Comparison of ENCODE assay signal across 12 mouse cellular contexts in the genomic region with DNA sequence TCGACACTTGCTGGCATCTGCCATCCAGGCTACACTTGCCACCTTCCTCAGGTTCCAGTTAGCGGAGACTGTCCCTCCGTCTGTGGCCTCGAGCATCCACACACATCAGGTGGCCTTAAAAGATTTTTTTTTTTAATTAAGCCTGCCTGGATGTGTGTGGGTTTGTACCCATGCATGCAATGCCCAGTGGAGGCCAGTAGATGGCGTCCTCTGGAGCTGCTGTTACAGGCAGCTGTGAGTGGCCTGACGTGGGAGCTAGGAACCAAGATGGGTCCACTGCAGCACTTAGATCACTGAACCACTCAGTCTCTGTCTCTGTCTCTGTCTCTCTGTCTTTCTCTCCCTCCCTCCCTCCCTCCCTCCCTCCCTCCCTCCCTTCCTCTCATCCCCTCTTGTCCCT. TPM values are rescaled to one million over a fixed set of nuclear protein-coding genes. Genes with fewer than 3 reads are reported as not detected.
DNase-seq lines count a peak whose midpoint lies in the region; ATAC-seq and TF ChIP-seq lines count a peak whose summit lies in the region.
"Had no signal": no experiment of that assay in that cellular context is flagged by ENCODE, and none has a peak within 500 bp of the region (broad histone marks: within the 10 kb centered on the region; RNA-seq: fewer than 3 reads in every experiment).

No protein-coding gene starts in this region.

- TF ChIP-seq POLR2A in myocyte (IDR thresholded peaks at IDR 0.05; ENCODE audit: insufficient read length, low read depth) = no peak

- peak; percentile 62 for TF ChIP-seq CTCF in liver, embryonic 14.5 days (IDR thresholded peaks at IDR 0.05; ENCODE audit: low read depth)

- no peak overlapping the region for H3K27ac ChIP-seq in liver, embryonic 14.5 days
- no peak overlapping the region for H3K27ac ChIP-seq in liver, embryonic 11.5 days (ENCODE audit: low read depth, low read length)
- H3K27ac ChIP-seq: heart, embryonic 15.5 days; lung, embryonic 15.5 days had no signal

- H3K9ac ChIP-seq in liver, embryonic 14.5 days (replicated peaks) = no peak overlapping the region
- H3K9ac ChIP-seq in liver, embryonic 11.5 days (ENCODE audit: low read depth, low read length) = no peak overlapping the region
- H3K9ac ChIP-seq: heart, embryonic 15.5 days; lung, embryonic 15.5 days had no signal

- 54% methylated on average over 6 of the region's 6 CpGs for WGBS in liver, embryonic 14.5 days (ENCODE audit: insufficient replicate concordance)
- 66% methylated on average over 6 of the region's 6 CpGs for WGBS in liver, embryonic 11.5 days

- no peak overlapping the region for H3ac ChIP-seq in myocyte (ENCODE audit: control insufficient read depth, insufficient read length)

- H3K4me2 ChIP-seq in liver, embryonic 14.5 days (ENCODE audit: low read depth) = no peak overlapping the region
- H3K4me2 ChIP-seq in liver, embryonic 11.5 days = no peak overlapping the region
- H3K4me2 ChIP-seq in myocyte (ENCODE audit: low read depth) = no peak overlapping the region
- H3K4me2 ChIP-seq: heart, embryonic 15.5 days; lung, embryonic 15.5 days had no signal

- no peaks in the 10 kb centered on the region for H3K9me3 ChIP-seq in liver, embryonic 14.5 days (ENCODE audit: control insufficient read depth, low read length)
- H3K9me3 ChIP-seq in liver, embryonic 11.5 days (ENCODE audit: control insufficient read depth, low read length) = no peaks in the 10 kb centered on the region
- H3K9me3 ChIP-seq: heart, embryonic 15.5 days; lung, embryonic 15.5 days had no signal

- no peaks in the 10 kb centered on the region for H3K27me3 ChIP-seq in liver, embryonic 14.5 days (ENCODE audit: control insufficient read depth, insufficient read depth, low read length)
- H3K27me3 ChIP-seq in liver, embryonic 11.5 days (replicated peaks; ENCODE audit: control insufficient read depth, insufficient read depth, low read length) = no peaks in the 10 kb centered on the region
- H3K27me3 ChIP-seq in myocyte (ENCODE audit: control insufficient read depth, insufficient read depth, insufficient read length) = no peaks in the 10 kb centered on the region
- H3K27me3 ChIP-seq: heart, embryonic 15.5 days; lung, embryonic 15.5 days had no signal

- H3K4me3 ChIP-seq in liver, embryonic 14.5 days (ENCODE audit: insufficient read depth in 1 of 2, low read depth in 2 of 2, low read length in 2 of 2) = no peak overlapping the region
- no peak overlapping the region for H3K4me3 ChIP-seq in liver, embryonic 11.5 days (ENCODE audit: low read depth, low read length)
- no peak overlapping the region for H3K4me3 ChIP-seq in myocyte
- H3K4me3 ChIP-seq: heart, embryonic 15.5 days; lung, embryonic 15.5 days had no signal

- H3K36me3 ChIP-seq in liver, embryonic 14.5 days (replicated peaks; ENCODE audit: control insufficient read depth, insufficient read depth, low read depth) = no peaks in the 10 kb centered on the region; the same call in 1 of the 2 replicates
- no peaks in the 10 kb centered on the region for H3K36me3 ChIP-seq in liver, embryonic 11.5 days (ENCODE audit: control insufficient read depth, insufficient read depth, low read length)
- no peaks in the 10 kb centered on the region for H3K36me3 ChIP-seq in myocyte (ENCODE audit: control insufficient read depth, insufficient read depth)

- H3K4me1 ChIP-seq in liver, embryonic 14.5 days (replicated peaks; ENCODE audit: control insufficient read depth in 2 of 2, insufficient read depth in 2 of 2, low read length in 1 of 2) = no peaks in the 10 kb centered on the region
- no peaks in the 10 kb centered on the region for H3K4me1 ChIP-seq in liver, embryonic 11.5 days (replicated peaks; ENCODE audit: control insufficient read depth, insufficient read depth, low read length)
- H3K4me1 ChIP-seq: heart, embryonic 15.5 days; lung, embryonic 15.5 days had no signal

- no peaks in the 10 kb centered on the region for H3K79me2 ChIP-seq in myocyte (ENCODE audit: control insufficient read depth, insufficient read depth)

- DNase-seq in liver, embryonic 14.5 days (ENCODE audit: low read depth in 3 of 3, low spot score in 3 of 3) = no peak
- DNase-seq in liver, embryonic 11.5 days (ENCODE audit: low spot score) = no peak
- peak; percentile 25 for DNase-seq in NIH3T3 (ENCODE audit: low read depth)
- no peak for DNase-seq in spleen, postnatal 10 days (ENCODE audit: low spot score in 2 of 2)
- DNase-seq in heart, postnatal 36 days = no peak
- DNase-seq: adrenal gland, adult 8-10 months; cerebellum, postnatal 25 days; right cerebral cortex, postnatal 14 days had no signal

- no peak for ATAC-seq in liver, embryonic 14.5 days (ENCODE audit: insufficient read depth)
- no peak for ATAC-seq in liver, embryonic 11.5 days (replicated peaks; ENCODE audit: low FRiP score)
- peak; percentile 32 for ATAC-seq in CD4-positive, CD25-positive, alpha-beta regulatory T cell, adult 4 months

- intact Hi-C loops in heart, postnatal 36 days (cut with DNase I) = no loop called here

- no peak for TF ChIP-seq EP300 in liver, embryonic 14.5 days (IDR thresholded peaks at IDR 0.05; ENCODE audit: low read depth)

TF ChIP-seq in myocyte, 11 proteins besides CTCF, POLR2A, EP300 and RAD21:
- TF ChIP-seq REST (IDR thresholded peaks at IDR 0.05; ENCODE audit: insufficient read depth, insufficient read length) (no peak), E2F4 (IDR thresholded peaks at IDR 0.05; ENCODE audit: insufficient read depth) (no peak), USF1 (IDR thresholded peaks at IDR 0.05; ENCODE audit: low read depth) (no peak), POLR2AphosphoS2 (IDR thresholded peaks at IDR 0.05; ENCODE audit: insufficient read length, low read depth) (peak; percentile 21), SRF (IDR thresholded peaks at IDR 0.05; ENCODE audit: control insufficient read depth, insufficient read length, low read depth) (no peak)

RNA-seq across cellular contexts. Expression of gene Hadh, which starts 43.8 kb away (rescaled TPM):
- 61.1 and 78.3 TPM in 2 replicates for polyA plus RNA-seq in liver, embryonic 14.5 days (2012; rRNA removed)
- polyA plus RNA-seq in liver, embryonic 14.5 days (2014; fragmentation: Nextera tagmentation; extraction: Ambion mirVana) = 98.0 and 109 TPM in 2 replicates
- 134 TPM in 2 replicates for polyA plus RNA-seq in liver, embryonic 11.5 days (2014; fragmentation: Nextera tagmentation; extraction: Ambion mirVana)
- polyA plus RNA-seq in CD4-positive, CD25-positive, alpha-beta regulatory T cell, adult 4 months (2017; shearing (Covaris generic)) = 10 to 100 TPM; 78.8 to 91.6 TPM
- 70.7 TPM for polyA plus RNA-seq in myocyte (2012; fragmentation: generic; extraction: Trizol)
- total RNA-seq in heart, postnatal 36 days (2021) = 100 to 1,000 TPM; 734 to 810 TPM
